Mouse (Mus musculus): ENCODE results near the gene Traip. TPM values are rescaled to one million over a fixed set of nuclear protein-coding genes. Genes with fewer than 3 reads are reported as not detected.

Gene Traip
- polyA plus RNA-seq, 1 experiment from 2014 or later, result 7.7 TPM

DNA sequence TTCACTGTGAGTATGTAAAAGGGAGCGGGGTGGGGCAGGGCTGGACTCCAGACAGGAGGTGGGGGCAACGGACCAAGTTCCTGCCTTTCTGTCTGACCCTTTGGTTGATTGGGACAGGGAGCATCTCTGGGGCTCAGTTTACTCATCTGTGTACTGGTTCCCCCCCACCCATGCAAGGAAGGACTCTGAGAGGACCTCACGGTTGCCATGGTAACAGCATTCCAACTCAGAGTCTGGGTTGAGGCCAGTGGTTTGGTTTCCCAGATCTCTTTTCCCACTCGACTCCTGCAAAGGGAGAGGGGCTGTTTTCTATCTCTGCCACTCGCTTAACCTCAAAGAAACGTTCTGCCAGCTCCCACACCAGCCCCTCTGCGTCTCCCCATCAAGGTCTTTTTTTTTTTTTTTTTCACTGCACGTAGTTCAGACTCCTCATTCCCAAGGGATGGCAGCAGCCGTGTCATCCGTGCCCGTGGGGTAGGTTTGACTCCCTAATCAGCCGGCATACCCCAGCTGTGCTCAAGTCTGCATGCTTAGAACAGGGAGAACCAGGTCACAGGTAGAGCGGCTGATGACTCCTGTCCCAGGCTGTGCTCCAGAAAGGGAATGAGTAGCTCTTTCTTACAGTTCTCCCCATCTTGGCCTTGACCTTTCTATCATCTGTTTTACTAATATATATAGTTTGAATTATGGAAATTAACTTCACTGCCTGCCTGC is 31.9 kb upstream of the Traip start:
- H3K9ac ChIP-seq, result peak overlapping the region; percentile 53; the same call in 1 of the 2 replicates
- no peaks in the 10 kb centered on the region for H3K36me3 ChIP-seq
- H3K27ac ChIP-seq, result no peak overlapping the region
- H3K9me3 ChIP-seq, result no peaks in the 10 kb centered on the region
- peaks cover 11% of the 10 kb centered on the region for H3K4me1 ChIP-seq (replicated peaks)
- 32% methylated on average over 13 of the region's 13 CpGs for WGBS
- H3K4me3 ChIP-seq, result no peak overlapping the region
- no peak overlapping the region for H3K4me2 ChIP-seq
- 0 out of 2 replicates have a peak, but pooled peaks have one; percentile 65 for ATAC-seq (ENCODE audit: low FRiP score)
- 0 out of 2 replicates have a peak, but pooled peaks cover 8% of the 10 kb centered on the region for H3K27me3 ChIP-seq

DNA sequence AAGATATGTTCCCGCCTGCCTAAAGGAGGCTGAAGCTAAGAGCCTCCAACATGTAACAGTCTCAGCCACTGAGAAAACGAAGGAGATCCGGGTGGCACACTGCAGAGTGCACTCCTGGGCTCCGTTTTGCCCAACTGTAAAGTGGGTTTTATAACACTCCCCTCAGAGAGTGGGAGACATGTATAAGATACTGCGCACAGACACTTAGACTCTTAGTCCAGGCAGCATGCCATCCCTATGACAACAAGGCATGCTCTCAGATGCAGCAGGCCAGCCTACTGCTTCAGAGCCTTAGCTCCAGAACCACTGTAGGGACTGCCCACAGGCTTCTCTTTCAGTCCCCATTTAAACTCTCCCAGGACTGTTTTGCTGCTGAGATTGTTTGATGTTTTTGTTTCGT is 31.1 kb upstream of the Traip start:
- H3K9ac ChIP-seq, result no peak overlapping the region
- 86% methylated on average over 6 of the region's 6 CpGs for WGBS
- no peak overlapping the region for H3K4me3 ChIP-seq
- ATAC-seq (ENCODE audit: low FRiP score), result no peak
- no peak overlapping the region for H3K27ac ChIP-seq
- H3K4me2 ChIP-seq, result no peak overlapping the region
- no peaks in the 10 kb centered on the region for H3K9me3 ChIP-seq
- peaks cover 12% of the 10 kb centered on the region for H3K4me1 ChIP-seq (replicated peaks)
- 0 out of 2 replicates have a peak, but pooled peaks cover 8% of the 10 kb centered on the region for H3K27me3 ChIP-seq
- no peaks in the 10 kb centered on the region for H3K36me3 ChIP-seq

DNA sequence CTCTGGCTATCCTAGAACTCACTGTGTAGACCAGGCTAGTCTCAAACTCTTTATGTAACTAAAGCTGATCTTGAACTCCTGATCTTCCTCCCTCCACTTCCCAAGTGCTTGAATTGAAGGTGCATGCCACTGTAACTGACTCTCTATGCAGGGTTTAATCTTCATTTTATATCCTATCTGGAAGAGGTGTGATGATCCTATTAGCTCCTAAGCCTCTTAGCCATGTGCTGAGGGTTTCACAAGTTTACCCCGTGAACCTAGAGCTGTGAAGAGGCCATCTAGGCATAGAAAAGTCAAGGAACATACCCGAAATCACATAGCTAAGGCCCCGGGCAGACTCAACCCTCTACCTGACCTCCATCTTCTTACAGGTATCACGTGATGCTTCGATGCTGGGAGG is 30.5 kb upstream of the Traip start:
- no peak overlapping the region for H3K4me3 ChIP-seq
- 0 out of 2 replicates have a peak, but pooled peaks cover 8% of the 10 kb centered on the region for H3K27me3 ChIP-seq
- H3K9ac ChIP-seq, result no peak overlapping the region
- no peak overlapping the region for H3K4me2 ChIP-seq
- H3K36me3 ChIP-seq, result no peaks in the 10 kb centered on the region
- no peak overlapping the region for H3K27ac ChIP-seq
- no peaks in the 10 kb centered on the region for H3K9me3 ChIP-seq
- WGBS, result 90% methylated on average over 5 of the region's 5 CpGs
- peaks cover 18% of the 10 kb centered on the region for H3K4me1 ChIP-seq (replicated peaks)
- ATAC-seq (ENCODE audit: low FRiP score), result no peak

DNA sequence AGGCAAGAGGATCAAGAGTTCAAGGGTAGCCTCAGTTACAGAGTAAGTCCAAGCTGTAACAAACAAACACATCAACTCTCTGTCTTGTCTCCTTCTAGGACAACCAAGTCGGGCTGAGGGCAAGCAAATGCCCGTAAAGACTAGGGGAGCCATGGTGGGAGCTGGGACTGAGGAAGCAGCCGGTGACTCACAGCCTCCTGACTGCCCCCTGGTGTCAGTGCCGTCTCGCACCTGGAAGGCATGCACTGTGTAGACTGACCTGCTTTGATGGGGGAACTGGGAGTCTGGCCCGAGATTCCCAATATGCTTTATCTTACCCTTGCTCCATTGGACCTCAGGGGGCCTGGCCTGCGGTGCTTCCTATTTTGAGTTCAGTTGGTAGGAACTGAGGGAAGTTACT is 26.9 kb upstream of the Traip start:
- 42% methylated on average over 7 of the region's 7 CpGs for WGBS
- no peak overlapping the region for H3K4me3 ChIP-seq
- no peak overlapping the region for H3K9ac ChIP-seq
- peaks cover 25% of the 10 kb centered on the region for H3K4me1 ChIP-seq (replicated peaks)
- no peak overlapping the region for H3K4me2 ChIP-seq
- H3K27ac ChIP-seq, result no peak overlapping the region
- H3K27me3 ChIP-seq, result no peaks in the 10 kb centered on the region
- H3K36me3 ChIP-seq, result no peaks in the 10 kb centered on the region
- no peak for ATAC-seq (ENCODE audit: low FRiP score)
- H3K9me3 ChIP-seq, result no peaks in the 10 kb centered on the region

DNA sequence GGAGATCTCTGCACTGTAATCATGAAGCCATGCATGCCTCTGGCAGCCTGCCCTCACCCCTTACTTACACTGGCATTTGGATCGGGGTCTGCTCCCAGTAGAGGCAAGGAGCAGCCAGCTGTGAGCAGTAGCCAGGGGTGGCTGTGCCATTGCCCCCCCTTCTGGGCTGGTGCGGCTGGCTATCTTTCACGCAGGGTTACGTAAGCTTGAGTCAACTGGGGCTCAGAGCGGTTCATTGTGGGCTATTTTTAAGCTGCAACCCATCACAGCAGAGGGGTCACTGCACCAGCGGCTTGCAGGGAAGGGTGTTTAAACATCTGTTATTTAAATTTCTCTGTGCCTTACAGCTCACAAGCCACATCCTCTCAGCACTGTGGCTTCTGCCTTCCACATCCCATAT is 26.0 kb upstream of the Traip start:
- H3K36me3 ChIP-seq, result no peaks in the 10 kb centered on the region
- H3K4me2 ChIP-seq, result no peak overlapping the region
- no peaks in the 10 kb centered on the region for H3K9me3 ChIP-seq
- H3K4me3 ChIP-seq, result no peak overlapping the region
- H3K27me3 ChIP-seq, result no peaks in the 10 kb centered on the region
- no peak for ATAC-seq (ENCODE audit: low FRiP score)
- WGBS, result 46% methylated on average over 6 of the region's 6 CpGs
- no peak overlapping the region for H3K27ac ChIP-seq
- H3K4me1 ChIP-seq (replicated peaks), result peaks cover 19% of the 10 kb centered on the region
- no peak overlapping the region for H3K9ac ChIP-seq

DNA sequence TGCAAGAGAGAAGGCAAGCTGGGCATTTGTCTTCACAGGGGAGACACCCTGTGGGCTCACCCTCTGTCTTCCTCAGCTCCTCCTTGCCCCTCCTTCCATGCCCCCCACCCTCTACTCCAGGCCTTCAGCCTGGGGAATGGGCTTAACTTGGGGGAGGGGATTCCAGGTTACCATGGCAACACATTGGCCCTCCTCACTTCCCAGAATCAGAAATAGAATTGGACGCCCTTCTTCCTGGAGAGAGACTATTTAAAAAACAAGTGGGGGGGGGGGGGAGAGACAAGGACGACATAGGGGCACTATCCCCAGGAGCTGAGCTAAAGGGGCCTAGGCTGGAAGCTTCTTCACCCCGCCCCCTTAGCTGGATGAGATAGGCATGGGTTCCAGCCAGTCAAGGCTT is 24.7 kb upstream of the Traip start:
- Histone ChIP-seq H3K27me3 (no peaks in the 10 kb centered on the region), H3K9ac (no peak overlapping the region), H3K9me3 (no peaks in the 10 kb centered on the region), H3K27ac (no peak overlapping the region), H3K4me2 (no peak overlapping the region), H3K4me3 (no peak overlapping the region), H3K4me1 (replicated peaks) (peaks cover 19% of the 10 kb centered on the region), H3K36me3 (no peaks in the 10 kb centered on the region)
- 28% methylated on average over 3 of the region's 3 CpGs for WGBS
- ATAC-seq (ENCODE audit: low FRiP score), result no peak

DNA sequence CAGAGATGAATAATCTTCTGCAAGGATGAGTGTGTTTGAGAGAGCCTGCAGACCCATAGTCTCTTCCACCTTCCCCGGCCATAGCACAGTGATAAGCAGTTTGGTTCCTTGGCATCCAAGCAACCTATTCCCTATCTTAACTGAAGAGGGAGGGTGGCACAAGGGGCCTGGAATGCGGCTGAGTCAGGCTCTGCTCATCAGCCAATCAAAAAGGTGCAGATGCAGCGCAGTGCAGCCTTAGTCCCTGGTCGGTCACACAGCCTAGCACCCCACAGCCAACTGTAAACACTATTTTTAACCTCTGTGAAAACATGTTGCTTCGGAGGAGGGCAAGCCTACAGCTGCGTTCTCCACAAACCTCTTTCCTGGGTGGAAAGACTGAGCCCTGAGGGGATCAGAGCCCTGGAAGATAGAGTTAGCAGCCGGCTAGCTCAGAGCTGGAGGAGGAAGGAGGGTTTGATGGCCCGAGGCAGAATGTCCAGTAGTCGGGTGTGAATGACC is 23.0 kb upstream of the Traip start:
- 60% methylated on average over 9 of the region's 9 CpGs for WGBS
- Histone ChIP-seq H3K27me3 (no peaks in the 10 kb centered on the region), H3K9ac (no peak overlapping the region), H3K4me3 (no peak overlapping the region), H3K4me2 (no peak overlapping the region), H3K36me3 (no peaks in the 10 kb centered on the region), H3K27ac (no peak overlapping the region), H3K4me1 (replicated peaks) (peaks cover 22% of the 10 kb centered on the region), H3K9me3 (no peaks in the 10 kb centered on the region)
- no peak for ATAC-seq (ENCODE audit: low FRiP score)

DNA sequence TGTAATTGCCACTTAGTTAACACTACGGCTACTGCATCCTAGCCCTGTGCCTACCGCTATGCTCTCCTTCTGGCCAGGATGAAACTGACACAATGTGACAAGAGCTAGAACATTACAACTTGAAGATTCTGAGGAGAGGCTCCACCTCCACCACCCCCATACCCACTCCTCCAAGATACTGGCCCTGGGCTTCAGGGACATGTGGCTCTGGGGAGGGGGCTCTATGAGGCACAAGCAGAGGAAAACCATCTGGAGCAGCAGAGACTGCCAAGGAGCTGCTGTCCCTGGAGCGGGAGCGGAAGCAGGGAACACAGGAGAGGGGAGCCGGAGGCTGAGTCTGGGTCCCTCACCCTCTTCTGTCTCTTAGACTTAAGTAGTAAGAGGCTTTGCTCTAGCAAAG is 22.2 kb upstream of the Traip start:
- peaks cover 29% of the 10 kb centered on the region for H3K4me1 ChIP-seq (replicated peaks)
- no peak for ATAC-seq (ENCODE audit: low FRiP score)
- no peak overlapping the region for H3K4me2 ChIP-seq
- H3K36me3 ChIP-seq, result no peaks in the 10 kb centered on the region
- 77% methylated on average over 5 of the region's 5 CpGs for WGBS
- no peak overlapping the region for H3K9ac ChIP-seq
- no peak overlapping the region for H3K4me3 ChIP-seq
- no peak overlapping the region for H3K27ac ChIP-seq
- H3K27me3 ChIP-seq, result no peaks in the 10 kb centered on the region
- no peaks in the 10 kb centered on the region for H3K9me3 ChIP-seq

DNA sequence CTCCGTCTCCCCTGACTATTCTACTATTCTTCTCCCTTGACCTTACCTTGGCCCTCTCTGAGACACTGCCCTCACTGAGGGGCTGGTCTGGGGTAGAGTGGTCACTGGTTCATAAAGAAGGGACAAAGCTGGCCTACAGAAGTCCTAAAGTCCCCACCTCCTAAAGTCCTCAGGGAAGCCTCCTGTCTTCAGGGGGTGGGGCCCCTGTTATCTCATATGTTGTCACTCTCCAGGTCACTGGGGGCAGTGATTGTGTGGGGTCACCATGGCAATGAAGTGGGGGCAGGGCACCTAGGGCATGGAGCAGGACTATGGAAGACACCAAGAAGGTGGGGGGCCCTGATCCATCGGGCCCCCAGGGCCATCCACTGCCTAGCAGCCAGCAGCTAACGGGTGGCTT is 21.8 kb upstream of the Traip start, which contains the start of gene Actl11:
Gene Actl11 (plus strand): TSS at position 301 of the 400 bp plus-strand sequence.
- Histone ChIP-seq H3K9me3 (no peaks in the 10 kb centered on the region), H3K4me1 (replicated peaks) (peaks cover 29% of the 10 kb centered on the region), H3K27ac (no peak within 1 kb of the TSS), H3K27me3 (no peaks in the 10 kb centered on the region), H3K9ac (no peak within 1 kb of the TSS), H3K4me2 (no peak within 1 kb of the TSS), H3K36me3 (no peaks in the 10 kb centered on the region), H3K4me3 (no peak within 1 kb of the TSS)
- ATAC-seq (ENCODE audit: low FRiP score), result no peak
- WGBS, result 84% methylated on average over 3 of the region's 3 CpGs

DNA sequence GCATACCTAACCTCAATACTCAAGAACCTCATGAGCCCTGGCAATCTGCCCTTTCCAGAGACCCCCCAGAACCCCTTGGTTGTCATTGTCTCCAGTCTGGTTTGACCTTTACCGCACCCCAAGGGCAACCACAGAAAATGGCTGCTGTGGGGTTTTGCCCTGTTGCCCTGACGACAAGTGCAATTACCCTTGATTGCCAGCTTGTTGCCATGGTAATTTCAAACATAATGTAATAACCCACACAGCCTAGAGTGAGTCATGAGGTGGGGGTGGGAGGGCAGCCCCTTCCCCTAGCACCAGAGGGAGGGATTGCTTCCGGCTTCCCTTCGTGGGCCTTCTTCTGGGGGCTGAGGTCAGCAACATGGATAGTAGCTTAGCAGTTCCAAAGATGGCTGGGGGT is 17.7 kb upstream of the Traip start:
- Histone ChIP-seq H3K9ac (no peak overlapping the region), H3K9me3 (no peaks in the 10 kb centered on the region), H3K27me3 (peaks cover 24% of the 10 kb centered on the region), H3K4me1 (replicated peaks) (peaks cover 29% of the 10 kb centered on the region), H3K4me3 (no peak overlapping the region), H3K27ac (no peak overlapping the region), H3K36me3 (no peaks in the 10 kb centered on the region), H3K4me2 (no peak overlapping the region)
- 47% methylated on average over 4 of the region's 4 CpGs for WGBS
- ATAC-seq (ENCODE audit: low FRiP score), result no peak

DNA sequence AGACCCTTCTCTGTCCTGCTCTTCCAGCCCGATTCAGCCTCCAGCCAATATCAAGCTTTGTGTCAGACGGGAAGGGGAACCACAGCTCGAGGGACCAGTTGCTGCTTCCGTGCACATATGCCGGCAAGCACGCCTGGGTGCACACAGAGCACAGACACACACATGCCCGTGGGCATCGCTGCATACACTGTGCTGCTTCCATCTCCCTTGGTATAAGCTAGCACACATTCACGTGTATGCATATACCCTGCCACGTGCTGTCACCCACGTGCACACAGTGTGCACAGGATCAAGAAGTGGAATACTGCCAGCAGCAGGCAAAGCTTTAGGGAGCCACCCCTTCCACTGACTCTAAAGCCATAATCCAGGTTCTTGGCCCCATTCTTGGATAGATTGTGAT is 15.8 kb upstream of the Traip start:
- no peak overlapping the region for H3K4me3 ChIP-seq
- peaks cover 27% of the 10 kb centered on the region for H3K27me3 ChIP-seq
- no peaks in the 10 kb centered on the region for H3K9me3 ChIP-seq
- no peaks in the 10 kb centered on the region for H3K36me3 ChIP-seq
- H3K27ac ChIP-seq, result no peak overlapping the region
- no peak overlapping the region for H3K9ac ChIP-seq
- no peak for ATAC-seq (ENCODE audit: low FRiP score)
- no peak overlapping the region for H3K4me2 ChIP-seq
- WGBS, result 85% methylated on average over 11 of the region's 11 CpGs
- peaks cover 29% of the 10 kb centered on the region for H3K4me1 ChIP-seq (replicated peaks)

DNA sequence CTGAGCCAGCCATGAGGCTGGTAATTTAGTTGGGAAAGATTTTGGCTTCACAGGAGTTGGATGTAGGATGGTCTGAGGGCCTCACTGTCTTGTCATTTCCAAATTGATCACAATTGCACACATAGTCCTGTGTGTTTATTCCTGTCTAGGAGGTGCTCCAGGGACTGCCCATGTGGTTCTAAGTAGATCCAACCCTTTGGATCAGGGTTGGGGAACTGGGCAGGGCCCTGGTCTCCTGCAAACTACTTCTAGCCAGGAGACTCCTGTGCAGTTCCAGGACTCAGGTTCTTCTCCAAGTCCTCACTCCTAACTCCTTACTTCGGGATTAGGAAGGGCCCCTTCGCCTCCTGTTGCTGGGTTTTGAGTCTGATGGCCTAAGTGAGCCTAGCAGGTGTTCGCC is 14.6 kb upstream of the Traip start, which contains the start of gene Camkv:
Gene Camkv (plus strand): TSS at position 301 of the 400 bp plus-strand sequence.
- WGBS, result 13% methylated on average over 3 of the region's 3 CpGs
- peak within 1 kb of the TSS; percentile 53 for H3K4me3 ChIP-seq
- no peak within 1 kb of the TSS for H3K27ac ChIP-seq
- peak within 1 kb of the TSS; percentile 91 for H3K4me2 ChIP-seq
- peaks cover 29% of the 10 kb centered on the region for H3K4me1 ChIP-seq (replicated peaks)
- H3K27me3 ChIP-seq, result peaks cover 27% of the 10 kb centered on the region
- ATAC-seq (ENCODE audit: low FRiP score), result no peak
- peak within 1 kb of the TSS; percentile 72 for H3K9ac ChIP-seq
- H3K36me3 ChIP-seq, result no peaks in the 10 kb centered on the region
- H3K9me3 ChIP-seq, result no peaks in the 10 kb centered on the region

DNA sequence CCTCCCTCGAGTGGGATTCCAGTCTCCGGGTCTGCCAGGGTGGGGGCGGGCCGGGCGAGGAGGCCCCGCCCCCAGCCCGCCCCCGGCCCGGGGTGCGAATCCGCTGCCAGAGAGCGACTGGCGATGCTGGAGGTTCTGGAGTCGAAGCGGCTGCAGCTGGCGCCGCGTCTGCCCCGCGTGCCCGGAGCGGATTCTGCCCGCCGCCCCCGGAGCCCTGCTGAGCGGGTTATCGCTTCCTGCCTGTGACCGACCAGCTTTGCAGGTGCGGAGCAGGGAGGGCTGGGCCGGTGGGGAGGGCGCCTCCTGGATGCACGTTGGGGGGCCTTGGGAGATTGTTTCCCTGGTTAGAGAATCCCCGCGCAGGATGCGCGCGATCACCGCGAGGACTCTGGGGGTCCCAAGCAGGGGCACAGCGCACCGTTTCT is 14.1 kb upstream of the Traip start:
- Histone ChIP-seq H3K27ac (no peak overlapping the region), H3K27me3 (peaks cover 27% of the 10 kb centered on the region), H3K9ac (peak overlapping the region; percentile 72), H3K4me1 (replicated peaks) (peaks cover 29% of the 10 kb centered on the region), H3K4me2 (peak overlapping the region; percentile 91), H3K4me3 (peak overlapping the region; percentile 53), H3K36me3 (no peaks in the 10 kb centered on the region), H3K9me3 (no peaks in the 10 kb centered on the region)
- under 1% methylated on average over 40 of the region's 41 CpGs for WGBS
- peak; percentile 50 for ATAC-seq (ENCODE audit: low FRiP score)
